Mouse (Mus musculus) bone marrow, adult 2 months (tissue): ENCODE measurements around the gene B4galt4.

Source experiments
- CTCF ChIP-seq: fragments of 200-500 bp; IDR thresholded peaks from 2 replicates; pipeline ENCODE4 v1.5.1; 2011; ENCODE audit warnings: low read length, control low read depth; ENCODE audit not compliant: control insufficient read depth, insufficient read depth
- POLR2A ChIP-seq: fragments of 200-500 bp; IDR thresholded peaks from 2 replicates; pipeline ENCODE4 v1.6.1; 2011; ENCODE audit warnings: low read depth, mild to moderate bottlenecking, control low read depth, low read length, borderline replicate concordance; ENCODE audit not compliant: control insufficient read depth

- no peak for TF ChIP-seq POLR2A
- TF ChIP-seq CTCF = no peak
Observed at GRCm38 (mm10) chr16:38757626-38758025, 15.6 kb downstream of the B4galt4 start.
